Mouse (Mus musculus): ENCODE results near the gene Tmc1.

Gene Tmc1

DNA sequence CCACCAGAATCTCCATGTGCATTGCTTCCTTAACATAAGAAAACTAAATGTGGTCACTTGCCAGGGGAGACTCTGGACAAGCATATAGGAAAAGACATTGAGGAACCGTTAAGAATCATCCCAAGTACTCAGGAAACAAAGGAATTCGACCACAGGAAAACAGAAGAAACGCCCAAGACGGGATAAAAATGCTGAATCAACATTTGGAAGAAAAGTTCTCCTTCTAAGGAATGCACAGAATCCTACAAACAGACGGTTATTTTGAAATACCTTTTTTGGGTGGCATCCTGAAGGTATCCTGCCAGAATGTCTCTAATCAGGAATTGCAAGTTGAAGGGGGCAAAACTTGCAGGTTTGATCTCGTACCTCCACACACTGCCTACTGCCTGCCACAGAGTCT lies at the start of gene Tmc1:
Tmc1 (minus strand) TSS at position 329 of the 400 bp plus-strand sequence.
- no peak for DNase-seq (ENCODE audit: low read depth, low spot score)

DNA sequence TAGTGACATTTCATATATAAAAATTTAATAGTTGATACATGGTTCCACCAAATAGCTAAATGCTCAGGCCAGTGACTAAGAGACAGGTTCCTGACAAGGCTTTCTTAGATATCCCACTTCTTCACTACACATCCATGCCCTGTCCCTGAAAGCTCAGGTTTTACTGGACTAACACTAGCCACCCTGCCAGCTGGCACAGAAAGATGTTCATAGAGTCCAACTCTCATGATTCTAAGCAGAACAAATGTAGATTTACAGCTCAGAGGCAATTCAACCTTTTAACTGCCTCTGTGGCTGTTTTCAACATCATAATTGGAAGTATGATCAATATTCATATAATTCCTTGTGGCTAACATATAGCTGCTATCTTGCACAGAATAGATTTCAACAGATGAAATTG lies 47.5 kb upstream of the Tmc1 start:
- DNase-seq (ENCODE audit: low read depth, low spot score) = no peak

DNA sequence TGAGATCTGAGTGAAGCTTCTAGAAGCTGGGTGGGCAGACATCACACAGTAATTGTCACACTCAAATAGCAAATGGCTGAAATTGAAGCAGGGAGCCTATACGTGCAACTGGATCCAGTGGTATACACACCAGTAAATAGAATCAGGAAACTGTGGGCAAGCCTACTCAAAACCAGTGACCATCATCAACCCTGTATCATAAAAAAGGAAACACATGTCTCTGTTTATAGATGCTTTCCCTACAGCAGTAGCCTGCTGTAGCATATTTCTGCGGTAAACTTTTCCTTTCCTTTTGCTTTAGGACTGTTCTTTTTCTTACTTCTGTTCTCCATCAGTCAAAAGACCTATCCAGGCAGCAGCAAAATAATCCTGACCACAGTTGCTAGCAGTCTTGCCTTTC lies 25.2 kb upstream of the Tmc1 start:
- no peak for DNase-seq (ENCODE audit: low read depth, low spot score)

DNA sequence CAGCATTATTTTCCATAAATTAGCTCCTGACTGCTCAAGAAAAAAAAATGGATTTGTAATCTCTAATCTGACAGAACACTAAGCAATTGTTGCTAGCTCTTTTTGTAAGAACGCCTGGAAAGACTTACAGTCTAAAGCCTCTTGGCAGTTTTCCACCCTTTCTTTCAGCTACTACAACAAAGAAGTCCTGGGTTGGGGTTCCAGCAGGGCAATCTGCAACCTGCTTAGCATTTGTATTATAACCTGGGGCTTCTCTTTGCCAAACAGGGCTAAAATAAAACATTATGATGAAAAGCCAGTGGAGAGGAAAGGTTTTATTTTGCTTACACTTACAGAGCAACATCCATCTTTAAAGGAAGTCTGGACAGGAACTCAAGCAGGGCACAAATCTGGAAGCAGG lies 24.1 kb upstream of the Tmc1 start:
- no peak for DNase-seq (ENCODE audit: low read depth, low spot score)

DNA sequence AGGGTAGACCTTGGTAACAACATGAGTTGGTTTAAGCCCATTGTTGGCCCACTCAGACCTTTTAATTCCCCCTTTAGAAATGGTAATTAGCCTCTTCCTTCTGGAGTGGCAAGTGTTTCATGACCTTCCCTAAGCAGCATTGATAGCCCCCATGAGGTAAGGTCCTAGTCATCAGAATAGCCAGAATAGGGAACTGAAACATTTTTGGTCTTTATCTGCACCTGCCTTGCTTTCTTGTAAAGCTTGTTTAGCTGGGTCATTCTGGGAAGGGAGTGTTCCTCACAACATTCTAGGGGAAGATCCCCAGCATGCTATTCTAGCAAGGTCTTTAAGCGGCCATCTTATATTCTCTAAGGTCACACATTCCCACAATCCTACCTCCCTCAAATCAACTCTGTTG lies 17.9 kb upstream of the Tmc1 start:
- DNase-seq (ENCODE audit: low read depth, low spot score) = no peak

DNA sequence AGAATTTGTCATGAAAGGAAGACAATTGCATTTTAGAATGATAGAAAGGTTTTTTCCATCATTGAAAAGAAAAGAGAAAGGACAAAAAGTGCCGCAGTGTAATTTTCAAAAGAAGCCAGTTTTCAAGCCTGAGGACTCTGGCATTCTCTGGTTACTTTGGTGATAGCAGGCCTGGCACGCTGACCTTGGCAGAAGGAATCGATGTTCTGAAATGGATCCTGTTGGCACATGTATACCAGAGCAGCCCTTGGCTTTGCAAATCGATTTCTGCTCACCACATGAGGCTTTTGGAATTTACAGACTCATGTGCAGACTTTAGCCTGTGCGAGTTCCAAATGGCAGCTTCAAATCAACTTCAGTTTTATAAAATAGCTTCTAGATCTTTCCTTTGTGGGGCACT lies 813 bp upstream of the Tmc1 start:
- no peak for DNase-seq (ENCODE audit: low read depth, low spot score)

DNA sequence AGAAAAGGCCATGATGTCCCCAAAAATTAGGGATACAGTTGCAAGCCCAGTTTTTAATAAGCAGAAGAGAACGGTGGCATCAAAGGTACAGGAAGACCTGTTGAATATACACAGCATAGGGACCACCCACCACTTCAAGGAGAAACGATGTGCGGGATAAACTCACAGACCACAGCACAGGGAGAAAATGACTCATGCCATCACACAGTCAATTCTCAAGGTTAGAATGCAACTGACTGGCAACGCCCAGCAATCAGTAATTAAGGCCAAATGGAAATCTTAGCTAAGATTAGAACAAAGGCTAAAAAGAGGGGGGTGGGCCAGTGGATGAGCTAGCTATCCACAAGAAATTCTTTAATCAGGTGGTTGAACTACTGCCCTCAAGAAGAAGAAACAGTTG lies 9.6 kb downstream of the Tmc1 start:
- no peak for DNase-seq (ENCODE audit: low read depth, low spot score)

DNA sequence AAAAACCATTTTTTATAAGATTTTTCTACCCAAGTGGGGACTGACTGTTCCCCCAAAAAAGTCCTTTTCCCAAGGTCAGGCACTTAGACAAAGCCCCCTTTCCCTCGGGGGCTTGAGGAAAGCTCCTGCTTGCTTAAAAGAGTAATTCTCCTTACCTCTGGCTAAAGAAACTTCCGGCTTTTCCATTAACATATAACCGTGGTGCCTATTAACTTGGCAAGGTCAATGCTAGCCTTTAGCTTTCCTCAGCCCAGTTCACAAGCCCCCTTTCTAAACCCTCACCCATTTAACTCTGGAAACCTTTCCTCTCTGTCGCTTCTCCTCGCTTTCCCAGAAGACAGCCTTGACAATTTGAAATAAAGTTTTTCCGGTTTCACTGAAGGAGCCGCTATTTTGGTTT lies 29.7 kb downstream of the Tmc1 start:
- DNase-seq (ENCODE audit: low read depth, low spot score) = no peak

DNA sequence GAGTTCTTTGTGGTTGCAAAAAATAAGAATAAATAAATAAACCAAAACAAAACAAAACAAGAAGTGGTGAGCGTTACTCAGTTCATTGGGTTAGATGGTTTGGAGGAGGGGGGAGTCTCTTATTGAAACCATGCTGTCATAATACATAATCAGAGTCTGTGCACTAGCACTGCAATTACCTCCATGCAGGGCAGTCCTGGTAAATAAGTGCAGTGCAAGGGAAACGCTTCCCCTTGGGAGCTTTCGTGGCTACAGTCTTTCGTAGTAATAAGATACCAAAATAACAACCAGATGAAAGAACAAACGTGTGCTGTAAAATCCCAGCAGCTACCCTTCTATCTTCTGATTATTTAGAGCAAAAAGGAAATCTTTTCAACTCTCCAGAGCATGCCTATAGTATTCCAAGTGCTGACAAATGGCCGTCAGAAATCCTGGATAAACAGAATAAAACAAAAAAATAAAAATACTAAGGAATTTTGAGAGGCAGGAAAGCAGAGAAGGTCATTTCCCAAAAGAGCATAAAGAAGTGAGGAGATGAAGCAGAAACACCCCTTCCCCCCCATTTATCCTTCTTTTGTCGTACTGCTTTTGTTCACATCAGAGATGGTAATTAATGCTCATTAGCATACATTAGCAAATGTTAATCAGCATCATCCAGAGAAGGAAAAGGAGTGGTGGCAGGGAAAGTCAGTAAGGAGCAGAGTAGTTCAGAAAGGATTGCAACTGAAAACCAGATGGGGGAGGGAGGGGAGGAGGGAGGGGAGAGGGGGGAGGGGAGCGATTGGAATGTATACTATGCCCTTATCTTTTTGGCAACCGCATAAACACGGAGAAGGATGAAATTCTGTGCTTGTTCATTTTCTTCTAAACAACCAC lies 30.4 kb downstream of the Tmc1 start:
- DNase-seq (ENCODE audit: low read depth, low spot score) = no peak

DNA sequence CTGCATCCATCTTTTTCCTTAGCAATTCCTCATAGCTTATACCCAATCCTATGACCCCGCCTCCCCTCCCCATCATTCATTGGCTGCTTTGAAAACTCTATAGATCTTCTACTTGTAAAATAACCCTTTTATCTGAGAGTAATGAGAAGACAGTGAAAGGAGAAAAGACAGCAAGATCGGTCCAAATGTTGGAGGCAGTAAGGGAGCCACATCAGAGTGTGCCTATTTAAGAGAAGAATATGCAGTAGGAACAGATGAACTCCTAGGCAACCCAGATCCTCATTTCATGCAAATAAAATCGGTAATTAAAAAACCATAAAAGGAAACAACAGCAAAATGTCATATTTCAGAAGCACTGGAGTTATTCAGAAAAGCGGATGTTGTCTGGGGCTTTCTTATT lies 35.8 kb downstream of the Tmc1 start:
- no peak for DNase-seq (ENCODE audit: low read depth, low spot score)

DNA sequence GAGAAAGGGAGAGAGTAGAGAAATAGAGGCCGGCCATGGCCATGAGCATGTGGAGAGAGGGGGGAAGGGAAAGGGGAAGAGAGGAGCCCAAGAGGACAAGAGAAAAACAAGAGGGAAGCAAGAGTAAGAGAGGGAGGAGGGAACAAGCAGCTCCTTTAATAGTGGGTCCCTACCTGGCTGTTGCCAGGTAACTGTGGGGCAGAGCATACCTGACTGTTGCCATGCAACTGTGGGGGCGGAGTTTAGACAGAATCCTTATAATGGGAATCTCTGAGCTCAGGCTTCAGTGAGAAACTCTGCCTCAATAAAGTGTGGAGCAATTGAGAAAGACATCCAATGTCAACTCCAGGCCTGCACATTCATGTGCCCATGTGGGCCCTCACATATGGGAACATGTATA lies 38.9 kb downstream of the Tmc1 start:
- no peak for DNase-seq (ENCODE audit: low read depth, low spot score)

DNA sequence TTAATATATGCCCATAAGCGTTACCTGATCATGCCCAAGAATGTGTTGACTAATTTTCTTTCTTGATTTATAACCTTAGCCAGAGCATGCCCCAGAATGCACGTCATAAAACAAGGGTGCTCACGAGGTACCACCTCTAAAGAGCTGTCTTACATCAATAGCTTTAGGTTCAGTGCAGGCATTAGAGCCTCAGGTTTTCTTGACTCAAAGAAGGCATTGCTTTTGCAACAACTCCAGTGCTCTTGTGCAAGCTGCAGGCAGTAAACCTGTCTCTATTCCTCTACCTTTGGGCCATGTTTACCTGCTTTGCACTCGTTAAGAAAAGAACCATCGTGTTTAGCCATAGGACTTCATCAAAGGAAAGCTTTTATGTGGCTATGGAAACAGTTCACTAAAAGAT lies 43.6 kb downstream of the Tmc1 start:
- DNase-seq (ENCODE audit: low read depth, low spot score) = no peak

DNA sequence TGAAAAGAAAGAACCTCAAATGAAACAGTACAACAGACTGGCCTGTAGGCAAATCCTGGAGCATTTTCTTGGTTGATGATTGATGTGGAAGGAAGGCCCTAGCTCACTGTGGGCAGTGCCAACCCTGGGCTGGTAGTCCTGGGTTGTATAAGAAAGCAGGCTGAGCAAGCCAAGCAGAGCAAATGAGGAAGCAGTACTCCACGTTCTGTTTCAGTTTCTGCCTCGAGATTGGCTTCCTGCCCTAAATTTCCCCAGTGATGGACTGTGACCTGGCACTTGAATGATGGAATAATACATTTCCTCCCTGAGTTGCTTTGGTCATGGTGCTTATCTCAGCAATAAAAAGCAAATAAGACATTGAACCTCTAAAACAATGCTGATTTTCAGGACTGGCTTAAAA lies 72.8 kb downstream of the Tmc1 start:
- no peak for DNase-seq (ENCODE audit: low read depth, low spot score)

DNA sequence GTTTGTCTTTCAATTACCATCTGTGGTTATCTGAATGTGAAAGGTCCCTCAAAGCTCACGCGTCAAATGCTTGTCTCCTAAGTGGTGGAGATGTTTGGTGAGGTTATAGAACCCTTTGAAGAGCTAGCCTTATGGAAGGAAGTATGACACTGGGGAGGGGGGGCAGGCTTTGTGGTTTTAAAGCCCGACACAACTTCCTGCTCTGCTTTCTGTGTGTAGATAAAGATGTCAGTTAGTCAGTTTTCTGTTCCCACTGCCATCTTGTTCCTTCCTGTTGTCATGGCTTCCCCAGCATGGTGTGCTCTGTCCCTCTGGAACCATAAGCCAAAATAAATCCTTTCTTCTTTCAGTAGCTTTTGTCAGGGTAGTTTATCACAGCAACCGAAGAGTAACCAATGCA lies 78.1 kb downstream of the Tmc1 start:
- DNase-seq (ENCODE audit: low read depth, low spot score) = no peak

DNA sequence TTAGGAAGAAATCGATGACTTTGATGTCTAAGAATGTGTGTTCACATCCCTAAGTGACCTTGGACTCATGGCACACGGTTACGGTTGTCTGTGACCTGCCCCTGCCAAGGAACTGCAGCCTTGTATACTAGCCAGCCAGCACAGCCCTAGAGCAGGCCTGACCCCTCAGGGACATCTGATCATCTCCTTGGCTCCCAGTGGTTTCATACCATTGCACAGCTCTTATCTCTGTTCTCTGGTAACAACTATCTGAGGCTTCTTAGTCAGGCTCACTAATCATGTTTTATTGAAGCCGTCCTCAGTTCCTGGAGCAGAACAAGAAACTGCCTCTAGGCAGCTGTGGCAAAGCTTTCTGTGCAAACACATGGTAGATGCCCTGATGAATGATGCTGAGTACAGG lies 92.2 kb downstream of the Tmc1 start:
- no peak for DNase-seq (ENCODE audit: low read depth, low spot score)

DNA sequence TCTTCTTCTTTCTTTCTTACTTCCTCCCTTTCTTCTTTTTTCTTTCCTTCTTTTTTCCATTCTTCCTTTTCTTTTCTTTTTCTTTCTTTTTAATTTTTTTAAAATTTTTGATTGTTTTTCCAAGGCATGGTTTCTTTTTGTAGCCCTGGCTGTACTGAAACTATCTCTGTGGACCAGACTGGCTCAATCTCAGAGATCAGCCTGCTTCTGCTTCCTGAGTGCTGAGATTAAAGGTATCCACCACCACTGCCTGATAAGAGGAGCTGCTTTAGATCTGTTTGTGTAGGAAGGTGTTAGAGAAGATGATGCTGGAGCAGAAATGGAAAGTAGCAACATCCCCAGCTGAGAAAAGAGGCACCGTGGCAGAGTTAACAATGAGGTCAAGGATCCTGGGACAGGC lies 93.7 kb downstream of the Tmc1 start:
- DNase-seq (ENCODE audit: low read depth, low spot score) = no peak

DNA sequence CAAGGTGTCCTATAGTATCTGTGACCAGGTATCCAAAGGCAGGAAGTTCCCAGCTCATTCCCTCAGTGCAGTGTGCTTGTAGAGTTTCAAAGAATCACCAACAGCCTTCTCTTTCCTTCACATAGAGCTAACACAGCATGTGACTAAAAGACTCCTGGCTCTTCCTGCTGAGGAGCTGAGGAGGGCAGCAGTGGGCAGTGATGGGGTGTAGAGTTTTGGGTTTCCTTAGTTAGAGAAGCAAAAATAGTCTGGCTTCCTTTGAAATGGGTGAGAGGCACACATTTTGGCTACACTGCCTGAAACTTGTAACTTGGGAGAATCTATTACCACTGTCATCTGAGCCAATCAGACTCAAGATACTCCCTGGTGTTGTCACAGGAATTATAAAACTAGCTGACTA lies 96.2 kb downstream of the Tmc1 start:
- DNase-seq (ENCODE audit: low read depth, low spot score) = no peak

DNA sequence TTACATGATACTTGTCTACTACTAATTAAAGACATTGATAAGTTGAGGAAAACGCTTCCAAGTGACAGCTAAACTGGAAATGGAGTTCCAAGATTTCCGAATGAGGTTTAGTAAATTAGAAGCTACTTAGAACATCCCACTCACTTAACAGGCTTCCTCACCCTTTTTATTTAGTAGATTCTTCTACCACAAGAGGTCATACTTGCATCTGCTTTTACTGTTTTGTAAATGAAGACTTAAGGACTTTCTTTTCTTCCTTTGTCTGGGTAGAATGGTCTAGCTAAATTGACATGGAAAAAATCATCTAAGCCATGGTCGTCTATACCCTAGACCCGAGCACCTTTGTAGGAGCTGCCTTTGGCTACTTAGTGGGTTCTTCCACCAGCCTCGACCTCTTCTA lies 105.1 kb downstream of the Tmc1 start:
- DNase-seq (ENCODE audit: low read depth, low spot score) = no peak

DNA sequence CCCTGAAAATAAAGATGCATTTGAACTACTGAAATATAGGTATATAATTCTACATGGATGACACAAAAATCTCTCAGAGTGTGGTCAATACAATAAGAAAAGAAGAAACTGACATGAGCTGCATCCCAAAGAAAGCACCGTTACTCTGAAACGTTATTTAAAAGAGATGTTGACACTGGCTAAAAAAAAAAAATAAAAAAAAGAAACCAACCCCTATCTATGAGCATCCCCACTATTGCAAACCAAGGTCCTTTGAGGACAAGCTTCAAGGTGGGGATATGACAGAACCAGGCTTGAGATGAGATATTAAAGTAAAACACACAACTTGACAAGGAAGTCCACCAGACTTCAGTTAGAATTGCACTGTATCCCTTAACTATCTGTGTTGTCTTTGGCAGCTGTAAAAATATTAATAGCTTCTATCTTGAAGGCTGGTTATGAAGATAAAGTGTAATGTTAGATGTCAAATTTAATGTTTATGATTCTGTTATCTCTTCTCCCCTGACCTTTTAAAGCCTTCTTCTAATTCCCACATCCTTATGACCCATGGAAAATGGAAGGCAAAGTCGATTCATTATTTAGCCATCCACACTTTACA lies 106.4 kb downstream of the Tmc1 start:
- DNase-seq (ENCODE audit: low read depth, low spot score) = no peak

DNA sequence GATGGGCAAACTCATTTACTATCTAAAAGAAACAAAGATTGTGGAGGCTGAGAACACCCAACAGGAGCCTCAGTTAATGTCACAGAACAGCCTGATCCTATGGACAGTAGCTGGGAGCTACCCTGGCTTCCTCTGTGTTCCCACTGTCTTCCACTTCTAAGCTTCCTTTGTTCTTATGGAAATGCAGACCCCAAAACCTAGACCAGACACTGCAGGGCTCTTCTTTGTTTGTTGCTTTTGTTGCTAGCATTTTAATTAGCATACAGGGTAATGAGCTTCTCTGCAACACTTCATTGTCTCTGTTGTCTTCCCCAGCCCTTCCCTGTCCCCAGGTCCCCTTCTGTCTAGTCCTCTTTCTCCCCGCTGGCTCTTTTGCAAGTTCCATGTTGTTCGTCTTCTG lies 116.6 kb downstream of the Tmc1 start:
- DNase-seq (ENCODE audit: low read depth, low spot score) = no peak

DNA sequence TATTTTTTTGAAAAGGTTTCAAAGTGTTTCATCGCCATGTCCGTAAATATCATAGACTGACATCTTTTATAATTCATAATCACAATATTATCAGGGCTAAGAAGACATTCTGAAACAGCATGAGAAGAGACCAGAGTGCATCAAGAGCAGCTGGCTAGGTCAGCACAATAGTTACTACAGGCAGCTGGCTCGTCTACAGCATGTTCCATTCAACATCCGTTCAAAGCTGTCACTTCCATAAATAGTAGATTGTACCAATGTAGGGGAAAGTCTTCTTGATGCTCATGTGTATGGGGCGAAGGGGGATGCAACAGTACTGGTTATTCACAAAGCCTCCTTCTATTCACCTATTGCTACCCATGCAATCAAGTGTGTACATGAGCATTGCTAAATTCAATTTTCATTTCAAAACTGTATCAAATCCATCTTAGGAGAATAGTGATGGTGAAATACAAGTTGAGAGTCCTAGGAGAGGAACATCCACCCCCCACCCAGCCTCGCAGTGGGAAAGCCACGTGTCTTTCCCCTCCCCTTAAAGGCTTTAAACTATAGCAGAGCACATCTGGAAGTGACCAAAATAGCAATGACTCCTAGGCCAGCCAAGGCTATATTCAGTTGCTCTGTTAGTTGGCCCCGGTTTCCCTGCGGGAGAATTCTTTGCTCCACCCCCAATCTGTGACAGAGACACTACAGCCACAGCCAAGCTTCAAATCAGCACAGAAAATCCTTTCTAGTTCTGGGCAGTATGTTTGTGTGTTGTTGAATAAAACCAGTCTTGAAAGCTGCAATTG lies 117.8 kb downstream of the Tmc1 start:
- DNase-seq (ENCODE audit: low read depth, low spot score) = no peak

DNA sequence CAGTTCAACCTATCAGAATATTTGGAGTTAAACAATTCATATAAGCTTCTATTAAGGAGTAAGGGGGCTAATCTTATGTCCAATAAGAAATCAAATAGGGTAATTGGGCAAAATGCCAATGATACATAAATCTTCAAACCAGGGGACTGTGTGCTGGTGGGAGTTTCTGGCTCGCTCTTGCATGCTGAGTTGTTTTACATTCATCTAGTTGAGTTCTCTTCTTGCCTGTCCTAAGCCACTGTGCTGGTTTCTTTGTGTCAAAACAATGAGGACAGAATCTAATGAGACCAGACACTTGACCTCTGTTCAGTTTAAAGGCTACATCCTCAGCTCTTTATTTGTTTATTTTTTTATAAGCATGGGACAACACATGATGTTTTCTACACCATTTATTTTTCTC lies 119.1 kb downstream of the Tmc1 start:
- no peak for DNase-seq (ENCODE audit: low read depth, low spot score)

DNA sequence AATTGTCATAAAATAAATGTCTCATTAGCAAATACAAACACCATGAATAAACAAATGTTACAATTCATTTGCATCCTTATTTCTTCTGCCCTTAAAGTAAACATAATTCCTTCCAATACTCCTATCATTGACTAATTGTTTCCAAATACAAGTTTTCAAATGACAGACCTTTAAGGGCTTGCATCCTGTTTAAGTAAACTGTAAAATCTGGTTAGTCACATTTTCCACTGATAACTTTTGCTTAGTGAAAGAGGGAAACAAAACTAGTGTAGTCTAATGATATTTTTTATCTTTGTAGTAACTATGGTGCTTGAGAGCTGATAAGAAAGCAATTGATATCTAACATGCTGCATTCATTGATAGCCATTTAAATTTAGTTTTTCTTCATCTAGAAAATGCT lies 154.5 kb downstream of the Tmc1 start:
- no peak for DNase-seq (ENCODE audit: low read depth, low spot score)

Data from A20 (cell line).